Mouse (Mus musculus): ENCODE measurements around the gene Cdc20. TPM values are rescaled to one million over a fixed set of nuclear protein-coding genes. Genes with fewer than 3 reads are reported as not detected.

Cdc20 gene
- polyA plus RNA-seq, 1 experiment: 2.3 TPM

DNA sequence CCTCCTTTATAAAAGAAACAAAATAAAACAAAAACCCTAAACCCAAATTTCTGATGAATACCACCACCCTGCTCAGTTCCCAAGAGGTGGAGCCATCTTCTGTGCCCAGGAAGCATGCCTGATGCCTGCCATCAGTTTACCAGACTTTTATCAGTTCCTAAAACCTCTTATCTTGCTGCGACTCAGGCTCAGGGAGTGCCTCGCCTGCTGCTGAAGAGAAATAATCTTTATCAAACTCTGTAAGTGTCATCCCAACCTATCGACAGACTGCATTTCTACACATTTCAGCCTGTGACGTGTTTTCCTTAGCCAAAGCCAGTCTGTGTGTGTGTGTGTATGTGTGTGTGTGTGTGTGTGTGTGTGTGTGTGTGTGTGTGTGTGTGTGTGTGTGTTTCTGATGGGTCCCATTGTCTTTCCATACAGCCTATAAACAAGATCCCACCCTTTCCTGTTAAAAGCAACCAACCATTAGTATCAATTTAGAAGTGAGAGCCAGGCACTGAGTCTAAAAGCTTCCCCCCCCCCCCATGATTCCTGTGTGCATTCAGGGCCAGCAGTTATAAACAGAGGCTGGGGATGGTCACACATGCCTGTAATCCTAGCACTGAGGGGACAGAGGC lies 12.5 kb downstream of the Cdc20 start:
- H3K4me1 ChIP-seq (ENCODE audit: control insufficient read depth, insufficient read depth, low read length): peaks cover 2% of the 10 kb centered on the region; the same call in 1 of the 2 replicates
- H3K27ac ChIP-seq (ENCODE audit: insufficient read depth, low read length): no peak overlapping the region
- H3K4me3 ChIP-seq (ENCODE audit: insufficient read depth, low read length): no peak overlapping the region
- TF ChIP-seq POLR2A (IDR thresholded peaks at IDR 0.05; ENCODE audit: extremely low read depth, insufficient read depth, low read length) (no peak), CTCF (IDR thresholded peaks at IDR 0.05; ENCODE audit: extremely low read depth, insufficient read depth, low read length) (no peak)

DNA sequence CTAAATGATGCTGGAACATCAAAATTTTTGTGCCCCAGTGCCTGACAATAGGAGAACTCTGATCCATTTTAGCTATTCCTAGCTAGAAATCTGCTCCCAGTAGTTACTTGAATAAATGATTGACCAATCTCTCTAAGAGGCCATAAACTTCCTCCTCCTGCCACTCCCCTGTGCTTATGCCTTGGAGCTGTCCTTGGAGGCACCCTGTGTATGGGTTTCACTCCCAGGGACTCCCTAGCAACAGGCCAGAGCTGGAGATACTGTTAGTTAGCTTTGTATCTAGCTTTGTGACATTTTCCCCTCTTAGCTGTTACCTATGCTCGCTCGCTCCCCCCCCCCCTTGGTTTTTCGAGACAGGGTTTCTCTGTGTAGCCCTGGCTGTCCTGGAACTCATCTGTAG lies 15.8 kb downstream of the Cdc20 start:
- Histone ChIP-seq H3K4me3 (ENCODE audit: insufficient read depth, low read length) (no peak overlapping the region), H3K27ac (ENCODE audit: insufficient read depth, low read length) (no peak overlapping the region), H3K4me1 (ENCODE audit: control insufficient read depth, insufficient read depth, low read length) (0 out of 2 replicates have a peak, but pooled peaks cover 2% of the 10 kb centered on the region)
- TF ChIP-seq CTCF (IDR thresholded peaks at IDR 0.05; ENCODE audit: extremely low read depth, insufficient read depth, low read length) (no peak), POLR2A (IDR thresholded peaks at IDR 0.05; ENCODE audit: extremely low read depth, insufficient read depth, low read length) (no peak)

DNA sequence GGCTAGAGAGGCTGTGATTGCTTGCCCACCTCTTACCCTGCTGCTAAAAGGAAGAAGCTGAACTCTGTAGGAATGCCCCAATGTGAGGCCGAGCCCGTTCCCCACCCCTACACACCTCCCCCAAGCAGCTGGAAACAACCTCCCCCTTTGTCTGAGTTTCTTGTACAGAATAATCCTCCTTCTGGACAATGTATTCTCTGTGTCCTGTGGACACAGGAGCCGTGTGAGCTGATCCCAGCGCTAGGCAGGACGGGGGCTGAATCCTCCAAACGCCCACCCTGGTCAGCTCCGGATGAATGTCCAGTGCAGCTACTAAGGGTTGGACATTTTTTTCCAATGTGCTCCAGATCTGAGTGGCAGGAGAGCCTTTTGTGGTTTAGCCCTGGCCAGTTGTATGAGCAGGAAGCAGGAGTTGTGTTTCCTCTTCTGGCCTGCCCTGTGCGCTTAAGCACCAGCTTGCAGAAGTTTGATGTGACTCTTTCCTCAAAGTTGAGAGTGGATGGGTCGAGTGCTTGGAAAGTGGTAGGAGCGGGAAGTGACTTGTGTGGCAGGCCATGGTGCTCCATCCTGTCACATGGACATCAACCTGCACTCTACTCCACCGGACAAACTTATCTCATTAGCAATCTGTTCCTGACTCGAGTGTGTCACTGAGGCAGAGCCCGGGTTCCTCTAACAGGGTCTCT lies 19.9 kb downstream of the Cdc20 start:
- Histone ChIP-seq H3K4me3 (ENCODE audit: insufficient read depth, low read length) (no peak overlapping the region), H3K27ac (ENCODE audit: insufficient read depth, low read length) (peak overlapping the region; percentile 67; the same call in 1 of the 2 replicates), H3K4me1 (ENCODE audit: control insufficient read depth, insufficient read depth, low read length) (0 out of 2 replicates have a peak, but pooled peaks cover 2% of the 10 kb centered on the region)
- TF ChIP-seq POLR2A (IDR thresholded peaks at IDR 0.05; ENCODE audit: extremely low read depth, insufficient read depth, low read length): no peak
- no peak for TF ChIP-seq CTCF (IDR thresholded peaks at IDR 0.05; ENCODE audit: extremely low read depth, insufficient read depth, low read length)

DNA sequence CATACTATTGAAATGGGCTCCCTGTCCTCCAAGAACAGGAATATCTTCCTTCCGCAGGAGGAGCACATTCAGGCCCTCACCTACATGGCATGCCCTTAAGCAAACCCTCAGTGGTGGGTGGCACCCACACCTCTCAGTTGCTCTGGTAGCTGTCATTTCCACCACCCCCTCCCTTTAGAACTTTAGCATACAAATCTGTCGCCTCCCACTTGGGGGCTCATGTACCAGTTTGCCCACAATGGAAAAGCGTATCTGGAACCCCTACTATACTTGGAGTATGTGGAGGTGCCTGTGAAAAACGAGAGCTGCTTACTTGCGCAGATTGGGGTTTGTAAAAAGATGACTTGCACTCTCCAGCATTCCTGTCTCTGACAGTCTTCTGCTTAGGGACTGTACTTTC lies 20.8 kb downstream of the Cdc20 start:
- TF ChIP-seq POLR2A (IDR thresholded peaks at IDR 0.05; ENCODE audit: extremely low read depth, insufficient read depth, low read length) (no peak), CTCF (IDR thresholded peaks at IDR 0.05; ENCODE audit: extremely low read depth, insufficient read depth, low read length) (no peak)
- no peak overlapping the region for H3K4me3 ChIP-seq (ENCODE audit: insufficient read depth, low read length)
- H3K4me1 ChIP-seq (ENCODE audit: control insufficient read depth, insufficient read depth, low read length): 0 out of 2 replicates have a peak, but pooled peaks cover 2% of the 10 kb centered on the region
- peak overlapping the region; percentile 67; the same call in 1 of the 2 replicates for H3K27ac ChIP-seq (ENCODE audit: insufficient read depth, low read length)

DNA sequence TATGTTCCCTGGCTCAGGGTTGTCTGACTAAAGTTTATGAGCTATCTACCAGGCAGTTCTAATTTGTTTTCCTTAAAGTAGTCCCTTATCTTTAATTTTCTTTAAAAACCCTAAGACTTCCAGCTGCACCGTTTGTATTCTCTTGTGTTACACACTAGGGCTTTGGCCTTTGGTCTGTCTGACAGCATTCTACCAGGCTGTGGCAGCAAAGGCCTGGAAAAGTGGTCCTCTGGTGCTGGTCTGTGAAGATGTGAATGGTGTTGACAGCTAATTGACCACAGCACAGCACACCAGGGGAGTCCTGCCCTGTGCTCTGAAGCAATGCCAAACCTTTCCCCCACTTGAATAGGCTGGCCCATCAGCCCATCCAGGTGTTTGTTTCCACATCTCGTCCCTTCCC lies 21.4 kb downstream of the Cdc20 start:
- H3K27ac ChIP-seq (ENCODE audit: insufficient read depth, low read length): peak overlapping the region; percentile 67; the same call in 1 of the 2 replicates
- TF ChIP-seq POLR2A (IDR thresholded peaks at IDR 0.05; ENCODE audit: extremely low read depth, insufficient read depth, low read length): no peak
- 0 out of 2 replicates have a peak, but pooled peaks cover 2% of the 10 kb centered on the region for H3K4me1 ChIP-seq (ENCODE audit: control insufficient read depth, insufficient read depth, low read length)
- H3K4me3 ChIP-seq (ENCODE audit: insufficient read depth, low read length): no peak overlapping the region

DNA sequence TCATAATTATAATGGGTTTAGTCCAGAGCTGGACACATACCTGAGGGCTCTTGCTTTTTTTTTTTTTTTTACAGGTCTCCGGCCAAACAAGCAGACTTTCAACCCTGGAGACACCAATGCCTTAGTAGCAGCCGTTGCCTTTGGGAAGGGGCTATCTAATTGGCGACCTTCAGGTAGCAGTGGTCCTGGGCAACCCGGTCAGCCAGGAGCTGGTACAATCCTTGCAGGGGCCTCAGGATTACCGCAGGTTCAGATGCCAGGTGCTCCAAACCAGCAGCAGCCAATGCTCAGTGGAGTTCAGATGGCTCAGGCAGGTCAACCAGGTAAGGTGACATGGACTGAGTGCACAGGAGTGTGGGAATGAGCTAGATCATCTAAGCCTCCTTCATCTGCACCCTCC lies 23.6 kb downstream of the Cdc20 start:
- Histone ChIP-seq H3K4me1 (ENCODE audit: control insufficient read depth, insufficient read depth, low read length) (peaks cover 5% of the 10 kb centered on the region; the same call in 1 of the 2 replicates), H3K27ac (ENCODE audit: insufficient read depth, low read length) (no peak overlapping the region), H3K4me3 (ENCODE audit: insufficient read depth, low read length) (no peak overlapping the region)
- no peak for TF ChIP-seq POLR2A (IDR thresholded peaks at IDR 0.05; ENCODE audit: extremely low read depth, insufficient read depth, low read length)
- TF ChIP-seq CTCF (IDR thresholded peaks at IDR 0.05; ENCODE audit: extremely low read depth, insufficient read depth, low read length): no peak

DNA sequence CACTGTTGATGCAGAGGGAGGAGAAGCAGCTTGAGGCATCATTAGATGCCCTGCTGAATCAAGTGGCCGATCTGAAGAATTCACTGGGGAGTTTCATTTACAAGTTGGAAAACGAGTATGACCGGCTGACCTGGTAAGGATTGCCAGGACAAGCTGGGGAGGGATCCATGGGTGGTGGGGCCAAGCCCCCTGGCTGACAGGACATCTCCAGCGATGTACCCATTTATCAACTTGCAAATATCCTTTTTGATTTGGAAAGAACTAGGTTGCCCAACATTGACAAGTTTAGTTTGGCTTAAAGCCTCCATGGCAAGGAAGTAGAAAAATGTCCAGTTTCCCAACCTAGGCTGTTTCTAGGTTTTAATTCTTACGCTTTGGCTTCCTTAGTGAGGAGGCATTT lies 26.3 kb downstream of the Cdc20 start:
- H3K27ac ChIP-seq (ENCODE audit: insufficient read depth, low read length): no peak overlapping the region
- no peak overlapping the region; the same call in 1 of the 2 replicates for H3K4me3 ChIP-seq (ENCODE audit: insufficient read depth, low read length)
- H3K4me1 ChIP-seq (ENCODE audit: control insufficient read depth, insufficient read depth, low read length): peaks cover 4% of the 10 kb centered on the region; the same call in 1 of the 2 replicates
- no peak for TF ChIP-seq POLR2A (IDR thresholded peaks at IDR 0.05; ENCODE audit: extremely low read depth, insufficient read depth, low read length)
- TF ChIP-seq CTCF (IDR thresholded peaks at IDR 0.05; ENCODE audit: extremely low read depth, insufficient read depth, low read length): no peak

DNA sequence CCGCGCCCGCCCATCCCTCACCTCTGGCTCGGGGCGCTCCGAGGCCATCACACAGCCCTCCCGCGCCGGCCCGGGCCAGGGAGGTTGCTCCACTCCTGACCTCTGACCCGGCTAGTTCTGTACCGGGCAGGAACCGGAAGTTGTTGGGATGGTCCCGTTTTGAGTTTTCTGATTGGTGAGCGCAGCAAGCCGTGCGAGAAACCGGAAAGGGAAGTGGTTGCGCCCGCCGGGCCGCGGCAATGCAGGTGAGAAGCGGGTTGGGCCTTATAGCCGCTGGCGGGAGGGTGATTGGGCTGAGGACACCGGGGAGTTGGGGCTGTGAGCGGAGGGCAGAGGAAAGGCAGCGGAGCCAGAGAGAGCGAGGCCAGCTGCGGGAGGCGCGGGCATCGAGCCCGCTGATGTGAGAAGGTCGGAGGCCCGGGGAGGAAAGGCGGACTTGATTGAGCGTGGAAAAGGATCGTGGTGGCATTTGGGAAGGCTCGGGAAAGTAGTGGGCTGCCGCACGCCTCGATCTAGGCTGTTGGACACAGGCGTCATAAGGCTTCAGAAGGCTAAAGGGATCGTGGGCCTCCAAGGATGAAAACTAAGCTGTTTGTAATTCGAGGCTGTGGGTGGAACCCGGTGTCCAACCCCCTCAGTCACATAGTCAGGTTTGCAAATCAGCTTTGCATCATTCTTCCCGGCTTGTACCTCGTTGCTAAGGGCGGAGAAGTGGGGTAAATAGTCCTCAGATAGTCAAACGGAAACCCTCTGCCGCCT lies 27.8 kb downstream of the Cdc20 start, which contains the start of the genes Szt2 and Med8:
Gene Szt2 (minus strand): TSS at position 132 of the 759 bp plus-strand sequence.
Gene Med8 (plus strand): TSS at position 196 of the 759 bp plus-strand sequence.
- Histone ChIP-seq H3K4me1 (ENCODE audit: control insufficient read depth, insufficient read depth, low read length) (peaks cover 4% of the 10 kb centered on the region; the same call in 1 of the 2 replicates), H3K27ac (ENCODE audit: insufficient read depth, low read length) (no peak within 1 kb of the TSS), H3K4me3 (ENCODE audit: insufficient read depth, low read length) (peak within 1 kb of the TSS; percentile 89)
- TF ChIP-seq CTCF (IDR thresholded peaks at IDR 0.05; ENCODE audit: extremely low read depth, insufficient read depth, low read length) (no peak), POLR2A (IDR thresholded peaks at IDR 0.05; ENCODE audit: extremely low read depth, insufficient read depth, low read length) (peak; percentile 58; the same call in 1 of the 2 replicates)

DNA sequence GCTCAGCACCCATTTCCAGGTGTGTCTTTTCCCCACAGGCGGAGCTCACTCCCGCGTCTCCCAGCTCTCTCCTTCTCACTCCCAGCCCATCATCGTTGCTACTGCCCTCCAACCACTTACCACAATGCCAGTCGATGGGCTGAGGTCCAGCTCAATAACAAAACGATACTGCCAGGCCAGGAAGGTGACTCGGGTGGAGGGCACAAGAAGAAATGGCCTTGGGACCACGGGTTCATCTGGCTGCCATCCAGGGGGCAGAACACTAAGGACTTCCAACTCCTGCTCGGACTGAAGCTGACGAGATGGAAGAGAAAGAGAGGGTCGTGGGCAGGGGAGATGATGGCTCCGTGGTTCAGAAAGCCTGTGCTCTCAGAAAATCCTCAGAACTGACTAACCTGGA lies 34.5 kb downstream of the Cdc20 start:
- TF ChIP-seq POLR2A (IDR thresholded peaks at IDR 0.05; ENCODE audit: extremely low read depth, insufficient read depth, low read length) (no peak), CTCF (IDR thresholded peaks at IDR 0.05; ENCODE audit: extremely low read depth, insufficient read depth, low read length) (no peak)
- no peak overlapping the region for H3K4me3 ChIP-seq (ENCODE audit: insufficient read depth, low read length)

More for the DNA sequence above, 34.5 kb downstream of the Cdc20 start:
- Histone ChIP-seq H3K27ac (ENCODE audit: insufficient read depth, low read length) (no peak overlapping the region), H3K4me1 (ENCODE audit: control insufficient read depth, insufficient read depth, low read length) (no peaks in the 10 kb centered on the region)
